Mouse (Mus musculus) neural tube, postnatal 0 days (tissue): Measurements from ENCODE around the gene Ercc2. TPM values are rescaled to one million over a fixed set of nuclear protein-coding genes. Genes with fewer than 3 reads are reported as not detected.

ENCODE experiments used
- microRNA counts: library from miRNA; unstranded; fragments of <30 nt; microRNA quantifications from one replicate; lab custom pipeline; 2015
- microRNA-seq: library from miRNA; unstranded; fragments of <30 nt; microRNA quantifications from one replicate; pipeline ENCODE4, GENCODE M21; 2016
- polyA plus RNA-seq: library from polyadenylated mRNA; unstranded; fragments of >200 nt; fragmentation: Nextera tagmentation; extraction: Ambion mirVana; gene quantifications from 2 replicates; pipeline ENCODE4 v1.2.1, GENCODE M21; 2015

Ercc2 gene
- polyA plus RNA-seq: 13.1 and 15.2 TPM in 2 replicates

DNA sequence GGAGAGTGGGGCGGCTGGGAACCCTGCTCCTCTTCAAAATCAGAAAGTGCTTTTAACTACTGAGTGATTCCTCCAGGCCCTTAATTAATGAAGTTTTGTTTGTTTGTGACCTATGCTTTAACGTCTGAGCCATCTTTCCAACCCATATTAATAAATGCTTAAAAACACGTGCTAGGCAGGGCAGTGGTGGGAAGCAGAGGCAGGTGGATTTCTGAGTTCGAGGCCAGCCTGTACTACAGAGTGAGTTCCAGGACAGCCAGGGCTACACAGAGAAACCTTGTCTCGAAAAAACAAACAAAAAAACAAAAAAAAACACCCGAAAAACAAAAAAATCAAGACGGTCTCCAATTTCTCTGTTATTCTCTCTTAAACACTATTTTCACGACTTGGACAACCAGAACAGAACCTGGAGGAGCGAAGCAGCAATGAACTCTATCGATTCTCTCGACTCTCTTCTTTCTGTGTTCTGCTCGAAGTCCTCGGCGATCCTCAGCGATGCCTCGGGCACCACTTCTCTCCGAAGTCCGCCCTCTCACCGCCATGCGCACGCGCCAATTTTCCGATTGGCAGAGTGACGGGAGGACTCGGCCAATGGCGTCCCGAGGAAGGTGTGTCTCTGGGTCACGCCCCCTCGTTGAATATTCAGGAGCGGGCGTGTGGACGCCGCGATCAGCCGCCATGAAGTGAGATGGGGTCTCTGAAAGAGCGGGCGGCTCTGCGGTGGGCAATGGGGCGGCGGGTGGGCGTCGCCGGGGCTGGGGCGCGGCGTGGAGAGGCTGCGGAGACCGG lies at the start of gene Ercc2:
Gene Ercc2 (plus strand): TSS at position 634 of the 789 bp plus-strand sequence.

DNA sequence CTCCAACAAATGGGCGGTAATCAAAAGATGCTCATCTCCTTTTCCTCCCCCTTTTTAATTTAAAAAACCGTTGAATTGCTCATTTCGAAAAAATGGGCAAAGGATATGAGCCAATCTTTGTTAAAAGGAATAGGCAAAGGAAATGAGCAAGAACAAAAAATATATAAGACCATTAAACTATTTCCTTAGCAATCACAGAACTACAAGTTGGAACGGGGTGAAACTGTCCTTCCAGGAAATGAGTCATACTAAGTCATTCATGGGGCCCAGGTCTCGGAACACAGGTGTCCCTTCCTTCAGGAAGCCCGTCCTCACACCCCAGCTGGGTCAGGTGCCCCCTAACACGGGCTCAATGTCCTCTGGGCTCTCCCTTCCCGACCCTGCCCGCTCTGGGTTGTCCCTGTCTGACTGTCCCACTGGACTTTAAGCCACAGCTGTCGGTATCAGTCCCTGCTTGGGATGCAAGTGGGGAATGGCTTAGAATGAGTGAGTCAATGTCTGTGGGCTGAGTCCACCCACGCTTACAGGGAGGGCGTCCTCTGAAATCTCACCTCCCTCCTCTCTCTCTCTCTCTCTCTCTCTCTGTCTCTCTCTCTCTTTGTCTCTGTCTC lies 37.5 kb upstream of the Ercc2 start, which contains the start of gene Ercc1:
Gene Ercc1 (plus strand): TSS at position 542 of the 611 bp plus-strand sequence.

DNA sequence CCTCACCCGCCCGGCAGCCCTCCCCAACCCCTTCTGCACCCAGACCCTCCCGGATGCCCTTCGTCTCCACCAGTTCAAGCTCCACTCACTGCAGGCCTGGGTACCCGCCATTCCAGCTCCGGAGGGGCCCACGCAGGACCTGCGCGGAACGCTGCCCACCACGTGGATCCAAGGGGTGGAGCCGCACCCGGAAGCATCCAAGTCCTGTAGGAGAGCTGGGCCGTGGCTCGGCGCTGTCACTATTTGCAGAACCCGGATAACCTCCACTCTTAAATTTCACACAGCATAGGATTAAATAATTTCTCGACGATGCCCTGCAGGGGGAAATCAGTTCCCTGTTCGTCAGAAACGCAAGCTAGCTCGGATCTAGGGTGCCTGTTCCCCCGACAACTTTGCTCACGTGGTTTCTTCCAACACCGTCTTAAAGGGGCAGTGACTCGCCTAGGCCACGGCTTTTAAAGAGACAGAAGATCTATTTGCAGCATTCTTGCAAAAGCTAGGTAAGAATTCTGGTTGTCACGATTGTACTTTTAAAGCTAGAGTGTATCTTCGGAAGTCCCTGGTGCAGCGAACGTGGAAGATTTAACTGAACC lies 22.4 kb upstream of the Ercc2 start, which contains the start of the genes Cd3eap and Ppp1r13l:
Gene Cd3eap (minus strand): TSS at position 185 of the 593 bp plus-strand sequence.
Gene Ppp1r13l (plus strand): TSS at position 451 of the 593 bp plus-strand sequence.

DNA sequence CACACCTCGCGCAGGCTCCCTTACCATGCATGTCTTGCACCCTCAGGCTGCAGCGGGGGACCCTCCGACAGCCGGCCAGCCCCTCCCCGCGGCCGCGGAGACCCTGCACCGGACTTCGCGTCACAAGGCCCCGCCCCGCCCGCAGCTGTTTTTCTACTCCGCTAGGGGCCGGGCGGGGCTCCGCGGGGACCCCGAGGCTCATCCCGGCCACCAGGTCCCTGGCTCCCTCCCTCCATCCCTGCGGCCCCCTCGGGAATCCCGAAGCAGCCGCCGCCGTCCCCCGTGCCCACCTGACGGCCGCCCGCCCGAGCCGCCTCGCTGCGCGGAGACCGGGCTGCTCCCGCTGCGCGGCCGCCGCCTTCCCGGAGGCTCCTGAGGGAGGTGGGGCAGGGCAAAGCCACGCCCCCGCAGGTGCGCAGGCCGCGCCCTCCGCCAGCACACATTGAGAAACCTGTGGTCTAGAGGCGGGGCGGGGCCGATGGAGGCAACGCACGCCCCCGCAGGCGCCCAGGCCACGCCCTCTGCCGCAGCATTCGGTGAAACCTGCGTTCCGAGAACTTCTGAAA lies 22.0 kb downstream of the Ercc2 start, which contains the start of gene Klc3:
Gene Klc3 (minus strand): TSS at position 374 of the 566 bp plus-strand sequence.

DNA sequence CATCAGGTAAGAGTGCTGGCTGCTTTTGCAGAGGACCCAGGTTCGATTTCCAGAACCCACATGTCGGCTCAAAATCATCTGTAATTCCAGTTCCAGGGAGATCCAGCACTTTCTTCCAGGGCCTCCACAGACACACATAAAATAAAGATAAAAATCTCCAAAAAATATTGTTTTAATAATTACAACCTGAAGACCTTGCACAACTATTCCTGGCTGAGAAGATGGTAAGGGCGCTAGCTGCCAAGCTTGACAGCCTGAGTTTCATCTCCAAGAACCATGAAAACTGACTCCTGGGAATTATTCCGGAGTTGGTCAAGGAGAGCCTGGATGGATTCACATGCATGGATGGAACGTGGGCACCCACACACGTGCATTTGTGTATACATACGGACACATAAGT lies 22.7 kb downstream of the Ercc2 start, which contains the start of gene Ckm:
Gene Ckm (plus strand): TSS at position 301 of the 400 bp plus-strand sequence.

MicroRNAs encoded within 50 kb of the gene (microRNA counts, 519-probe panel; counts per million panel counts)
- 40.5 counts per million for microRNA mmu-miR-343 (lab: Ali Mortazavi, UCI)

Small RNAs within 50 kb of the gene (microRNA-seq; reads per million reads assigned to microRNA genes)
- not detected for gene Mir343

Other genes with a start within 250 kb of the Ercc2 start
- gene Qpctl, start 232.7 kb upstream of the Ercc2 start, polyA plus RNA-seq: 25.2 and 26.6 TPM in 2 replicates
- gene Snrpd2, start 232.3 kb upstream of the Ercc2 start, polyA plus RNA-seq: 115 and 116 TPM in 2 replicates
- gene Gipr, start 215.9 kb upstream of the Ercc2 start, polyA plus RNA-seq: 0.84 and 1.1 TPM in 2 replicates
- gene Eml2, start 205.6 kb upstream of the Ercc2 start, polyA plus RNA-seq: 26.8 and 28.3 TPM in 2 replicates
- 5.1 and 5.6 TPM in 2 replicates for gene Gpr4, start 169.5 kb upstream of the Ercc2 start, polyA plus RNA-seq
- 33.3 and 38.2 TPM in 2 replicates for gene Opa3, start 153.7 kb upstream of the Ercc2 start, polyA plus RNA-seq
- 31.8 and 36.1 TPM in 2 replicates for gene Vasp, start 110.2 kb upstream of the Ercc2 start, polyA plus RNA-seq
- 1.1 and 2.7 TPM in 2 replicates for gene Ppm1n, start 101.9 kb upstream of the Ercc2 start, polyA plus RNA-seq
- gene Rtn2, start 99.4 kb upstream of the Ercc2 start, polyA plus RNA-seq: 119 and 126 TPM in 2 replicates
- gene Fosb, start 72.0 kb upstream of the Ercc2 start, polyA plus RNA-seq: 0.13 and 0.23 TPM in 2 replicates
- 72.6 and 76.5 TPM in 2 replicates for gene Ercc1, start 37.2 kb upstream of the Ercc2 start, polyA plus RNA-seq
- gene Cd3eap, start 22.5 kb upstream of the Ercc2 start, polyA plus RNA-seq: 19.8 and 23.3 TPM in 2 replicates
- gene Ppp1r13l, start 22.3 kb upstream of the Ercc2 start, polyA plus RNA-seq: 1.0 and 1.2 TPM in 2 replicates
- 1.0 and 1.9 TPM in 2 replicates for gene Klc3, start 22.1 kb downstream of the Ercc2 start, polyA plus RNA-seq
- gene Ckm, start 22.8 kb downstream of the Ercc2 start, polyA plus RNA-seq: 5.1 and 5.3 TPM in 2 replicates
- 20.9 and 23.9 TPM in 2 replicates for gene Mark4, start 76.8 kb downstream of the Ercc2 start, polyA plus RNA-seq
- 3.6 and 3.9 TPM in 2 replicates for gene Exoc3l2, start 81.3 kb downstream of the Ercc2 start, polyA plus RNA-seq
- 4.4 and 5.5 TPM in 2 replicates for gene Bloc1s3, start 126.4 kb downstream of the Ercc2 start, polyA plus RNA-seq
- 36.9 and 39.7 TPM in 2 replicates for gene Trappc6a, start 126.4 kb downstream of the Ercc2 start, polyA plus RNA-seq
- 1.4 and 2.5 TPM in 2 replicates for gene Nkpd1, start 135.8 kb downstream of the Ercc2 start, polyA plus RNA-seq
- gene Ppp1r37, start 181.1 kb downstream of the Ercc2 start, polyA plus RNA-seq: 40.4 and 42.7 TPM in 2 replicates
- gene Zfp296, start 195.3 kb downstream of the Ercc2 start, polyA plus RNA-seq: 0.15 TPM in 1 of 2 replicates, not detected in the other
- gene Gemin7, start 195.6 kb downstream of the Ercc2 start, polyA plus RNA-seq: 160 and 163 TPM in 2 replicates
- 58.6 and 67.4 TPM in 2 replicates for gene Clasrp, start 222.5 kb downstream of the Ercc2 start, polyA plus RNA-seq
- gene Relb, start 247.4 kb downstream of the Ercc2 start, polyA plus RNA-seq: 8.2 and 9.2 TPM in 2 replicates